Mouse (Mus musculus): ENCODE data around the gene Atg7. TPM values are rescaled to one million over a fixed set of nuclear protein-coding genes. Genes with fewer than 3 reads are reported as not detected.

Gene Atg7
- polyA plus RNA-seq, 1 experiment = 14.7 TPM

DNA sequence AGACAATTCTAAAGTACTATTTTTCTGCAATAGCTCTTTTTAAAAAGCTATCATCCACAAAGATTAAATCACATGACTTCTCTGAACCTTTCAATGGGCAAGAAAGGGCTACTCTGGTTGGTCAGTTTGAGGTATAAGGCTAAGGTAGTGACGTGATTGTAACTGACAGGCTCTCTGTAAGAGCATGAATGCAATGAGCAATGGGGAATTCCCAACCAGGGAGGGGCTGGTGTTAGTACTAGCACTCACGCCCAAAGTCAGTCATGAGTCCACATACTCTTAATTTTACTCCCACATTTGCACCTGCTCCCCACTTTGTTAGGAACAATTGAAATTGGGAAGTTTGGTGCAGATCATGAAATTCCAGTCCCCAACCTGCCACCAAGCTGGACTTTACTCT lies 147.2 kb downstream of the Atg7 start:
- Histone ChIP-seq H3K79me3 (ENCODE audit: low read depth) (no peaks in the 10 kb centered on the region), H3K36me3 (ENCODE audit: control insufficient read depth, insufficient read depth) (no peaks in the 10 kb centered on the region), H3K79me2 (ENCODE audit: control insufficient read depth, insufficient read depth) (no peaks in the 10 kb centered on the region), H3ac (ENCODE audit: control insufficient read depth, insufficient read length, low read depth) (no peak overlapping the region), H3K27me3 (ENCODE audit: control insufficient read depth, insufficient read depth, insufficient read length) (no peaks in the 10 kb centered on the region), H3K4me3 (ENCODE audit: insufficient read depth, poor library complexity, severe bottlenecking) (no peak overlapping the region)
- TF ChIP-seq MYOD1 (IDR thresholded peaks at IDR 0.05; ENCODE audit: control insufficient read depth, insufficient read length, low read depth) (no peak), USF1 (IDR thresholded peaks at IDR 0.05; ENCODE audit: low read depth) (no peak), MYOG (IDR thresholded peaks at IDR 0.05; ENCODE audit: control insufficient read depth, extremely low read depth, insufficient read length) (no peak), MAX (IDR thresholded peaks at IDR 0.05) (no peak), CTCF (IDR thresholded peaks at IDR 0.05; ENCODE audit: control insufficient read depth, insufficient read depth, insufficient read length) (no peak), CEBPB (IDR thresholded peaks at IDR 0.05; ENCODE audit: low read depth) (no peak), FOSL1 (IDR thresholded peaks at IDR 0.05; ENCODE audit: insufficient read depth, low read length, poor library complexity, severe bottlenecking) (no peak)

DNA sequence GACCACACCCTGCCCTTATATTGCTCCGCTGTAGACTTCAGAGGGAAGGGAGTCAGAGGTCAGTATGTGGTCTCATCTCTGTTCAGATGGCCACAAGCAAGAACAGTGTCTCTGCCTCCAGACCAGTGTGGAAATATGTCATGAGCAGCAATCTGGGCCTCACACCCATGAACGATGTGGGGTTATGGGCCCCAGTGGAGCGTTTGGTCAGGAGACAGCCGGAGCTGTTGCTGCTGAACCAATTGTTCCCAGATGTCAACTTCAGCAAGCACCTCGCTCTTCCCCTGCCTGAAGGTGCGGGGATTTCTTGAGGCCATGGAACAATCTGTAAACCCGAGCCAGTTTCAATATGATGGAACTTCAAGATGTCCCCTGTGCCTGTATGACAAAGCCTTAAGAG lies 148.0 kb downstream of the Atg7 start:
- Histone ChIP-seq H3K4me3 (ENCODE audit: insufficient read depth, poor library complexity, severe bottlenecking) (no peak overlapping the region), H3K36me3 (ENCODE audit: control insufficient read depth, insufficient read depth) (no peaks in the 10 kb centered on the region), H3K79me3 (ENCODE audit: low read depth) (no peaks in the 10 kb centered on the region), H3K79me2 (ENCODE audit: control insufficient read depth, insufficient read depth) (no peaks in the 10 kb centered on the region), H3ac (ENCODE audit: control insufficient read depth, insufficient read length, low read depth) (no peak overlapping the region), H3K27me3 (ENCODE audit: control insufficient read depth, insufficient read depth, insufficient read length) (no peaks in the 10 kb centered on the region)
- no peak for TF ChIP-seq FOSL1 (IDR thresholded peaks at IDR 0.05; ENCODE audit: insufficient read depth, low read length, poor library complexity, severe bottlenecking)

DNA sequence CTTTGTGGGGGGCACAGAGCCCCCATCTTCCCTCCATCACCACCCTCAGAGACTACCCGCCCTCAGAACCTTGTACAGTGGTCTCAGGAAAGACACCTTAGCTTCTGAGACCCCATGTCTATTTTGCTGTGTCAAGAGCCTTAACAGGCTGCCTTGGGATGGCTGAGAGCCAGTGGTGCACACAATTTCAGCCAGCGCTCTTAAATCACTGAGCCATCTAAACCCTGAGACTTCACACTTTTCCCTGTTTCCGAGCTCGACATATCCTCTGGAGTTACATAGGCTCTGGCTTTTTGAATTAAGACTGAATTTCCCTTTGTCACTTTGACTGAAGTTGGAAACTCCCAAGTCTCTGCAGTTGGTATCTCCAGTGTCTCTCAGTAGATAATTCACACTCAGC lies 148.9 kb downstream of the Atg7 start:
- H3K79me3 ChIP-seq (ENCODE audit: low read depth) = no peaks in the 10 kb centered on the region
- no peak for TF ChIP-seq MAX (IDR thresholded peaks at IDR 0.05)
- no peak for TF ChIP-seq CTCF (IDR thresholded peaks at IDR 0.05; ENCODE audit: control insufficient read depth, insufficient read depth, insufficient read length)
- TF ChIP-seq FOSL1 (IDR thresholded peaks at IDR 0.05; ENCODE audit: insufficient read depth, low read length, poor library complexity, severe bottlenecking) = no peak
- no peak for TF ChIP-seq MYOD1 (IDR thresholded peaks at IDR 0.05; ENCODE audit: control insufficient read depth, insufficient read length, low read depth)
- TF ChIP-seq MYOG (IDR thresholded peaks at IDR 0.05; ENCODE audit: control insufficient read depth, extremely low read depth, insufficient read length) = no peak
- no peak for TF ChIP-seq CEBPB (IDR thresholded peaks at IDR 0.05; ENCODE audit: low read depth)
- no peak for TF ChIP-seq USF1 (IDR thresholded peaks at IDR 0.05; ENCODE audit: low read depth)
- H3K36me3 ChIP-seq (ENCODE audit: control insufficient read depth, insufficient read depth) = no peaks in the 10 kb centered on the region
- no peaks in the 10 kb centered on the region for H3K79me2 ChIP-seq (ENCODE audit: control insufficient read depth, insufficient read depth)
- H3ac ChIP-seq (ENCODE audit: control insufficient read depth, insufficient read length, low read depth) = no peak overlapping the region
- H3K27me3 ChIP-seq (ENCODE audit: control insufficient read depth, insufficient read depth, insufficient read length) = no peaks in the 10 kb centered on the region
- H3K4me3 ChIP-seq (ENCODE audit: insufficient read depth, poor library complexity, severe bottlenecking) = no peak overlapping the region

DNA sequence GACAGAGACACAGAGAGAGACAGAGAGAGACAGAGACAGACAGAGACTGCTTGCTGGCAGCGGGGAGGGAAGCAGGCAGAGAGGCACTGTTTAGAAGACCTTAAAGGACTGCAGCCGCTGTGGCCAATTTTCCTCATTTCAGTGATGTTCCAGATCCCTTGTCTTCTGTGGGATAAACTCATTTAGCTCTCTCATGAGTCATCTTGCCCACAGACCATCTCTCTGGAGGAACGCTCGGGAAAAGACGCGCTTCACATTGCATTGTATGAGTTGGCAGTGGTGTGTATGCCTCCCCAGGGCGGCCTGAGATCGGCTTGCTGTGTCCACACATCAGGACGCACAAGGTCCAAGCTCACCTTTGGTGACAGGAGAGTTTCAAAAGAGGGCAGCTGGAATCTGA lies 151.8 kb downstream of the Atg7 start:
- Histone ChIP-seq H3K4me3 (ENCODE audit: insufficient read depth, poor library complexity, severe bottlenecking) (no peak overlapping the region), H3K79me2 (ENCODE audit: control insufficient read depth, insufficient read depth) (no peaks in the 10 kb centered on the region), H3K36me3 (ENCODE audit: control insufficient read depth, insufficient read depth) (no peaks in the 10 kb centered on the region), H3K27me3 (ENCODE audit: control insufficient read depth, insufficient read depth, insufficient read length) (no peaks in the 10 kb centered on the region), H3K79me3 (ENCODE audit: low read depth) (no peaks in the 10 kb centered on the region), H3ac (ENCODE audit: control insufficient read depth, insufficient read length, low read depth) (no peak overlapping the region)
- TF ChIP-seq CTCF (IDR thresholded peaks at IDR 0.05; ENCODE audit: control insufficient read depth, insufficient read depth, insufficient read length) (no peak), USF1 (IDR thresholded peaks at IDR 0.05; ENCODE audit: low read depth) (no peak)

DNA sequence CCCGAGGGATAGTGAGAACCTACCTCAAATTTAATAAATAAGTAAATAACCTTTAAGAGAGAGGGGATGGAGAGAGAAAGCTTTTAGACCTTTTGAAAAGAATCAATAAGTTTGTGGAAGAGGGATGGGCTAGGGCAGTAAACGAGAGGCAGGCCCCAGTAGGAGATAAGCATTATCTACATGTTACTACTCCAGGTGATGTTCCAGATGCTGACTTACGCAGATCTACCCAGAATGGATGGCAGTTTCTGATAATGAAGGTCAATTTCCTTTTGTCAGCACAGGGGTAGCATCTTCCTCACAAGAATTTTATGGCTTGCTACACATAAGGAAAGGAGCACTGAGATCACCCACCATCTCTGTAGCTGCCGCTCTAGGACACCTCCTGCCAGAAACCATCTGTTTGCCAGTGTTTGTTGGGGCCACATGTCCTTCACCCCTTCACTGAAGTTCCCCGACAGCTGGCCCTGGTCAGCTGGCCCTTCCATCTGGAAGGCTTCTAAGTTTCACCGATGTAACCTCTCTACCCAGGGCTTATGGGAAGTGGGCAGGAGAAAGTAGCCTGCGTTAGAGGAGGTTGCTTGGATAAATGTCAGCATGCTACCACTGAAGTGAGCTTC lies 152.9 kb downstream of the Atg7 start:
- Histone ChIP-seq H3K79me3 (ENCODE audit: low read depth) (no peaks in the 10 kb centered on the region), H3K79me2 (ENCODE audit: control insufficient read depth, insufficient read depth) (no peaks in the 10 kb centered on the region), H3K4me3 (ENCODE audit: insufficient read depth, poor library complexity, severe bottlenecking) (no peak overlapping the region), H3ac (ENCODE audit: control insufficient read depth, insufficient read length, low read depth) (no peak overlapping the region), H3K36me3 (ENCODE audit: control insufficient read depth, insufficient read depth) (no peaks in the 10 kb centered on the region), H3K27me3 (ENCODE audit: control insufficient read depth, insufficient read depth, insufficient read length) (no peaks in the 10 kb centered on the region)
- TF ChIP-seq USF1 (IDR thresholded peaks at IDR 0.05; ENCODE audit: low read depth) (no peak), MAX (IDR thresholded peaks at IDR 0.05) (no peak), MYOG (IDR thresholded peaks at IDR 0.05; ENCODE audit: control insufficient read depth, extremely low read depth, insufficient read length) (no peak), CTCF (IDR thresholded peaks at IDR 0.05; ENCODE audit: control insufficient read depth, insufficient read depth, insufficient read length) (no peak), FOSL1 (IDR thresholded peaks at IDR 0.05; ENCODE audit: insufficient read depth, low read length, poor library complexity, severe bottlenecking) (no peak), CEBPB (IDR thresholded peaks at IDR 0.05; ENCODE audit: low read depth) (no peak), MYOD1 (IDR thresholded peaks at IDR 0.05; ENCODE audit: control insufficient read depth, insufficient read length, low read depth) (no peak)

DNA sequence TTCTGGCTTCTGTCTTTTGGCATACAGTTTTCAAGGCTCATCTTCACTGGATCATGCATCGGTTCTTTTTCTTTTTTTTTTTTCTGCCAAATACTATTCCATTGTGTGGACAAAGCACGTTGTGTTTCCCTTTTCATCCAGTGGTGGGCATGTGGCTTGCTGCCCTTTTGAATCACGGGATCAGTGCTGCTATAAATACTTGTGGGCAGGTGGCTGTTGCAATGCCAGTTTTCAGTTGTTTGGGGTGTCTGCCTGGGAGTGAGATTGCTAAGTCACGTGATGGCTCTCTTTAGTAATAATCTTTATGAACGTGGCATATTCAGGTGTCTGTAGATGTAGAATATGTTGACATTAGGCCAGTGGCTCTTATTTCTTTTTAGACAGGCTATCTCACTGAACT lies 155.0 kb downstream of the Atg7 start:
- Histone ChIP-seq H3ac (ENCODE audit: control insufficient read depth, insufficient read length, low read depth) (no peak overlapping the region), H3K27me3 (ENCODE audit: control insufficient read depth, insufficient read depth, insufficient read length) (no peaks in the 10 kb centered on the region), H3K4me3 (ENCODE audit: insufficient read depth, poor library complexity, severe bottlenecking) (no peak overlapping the region), H3K36me3 (ENCODE audit: control insufficient read depth, insufficient read depth) (no peaks in the 10 kb centered on the region), H3K79me2 (ENCODE audit: control insufficient read depth, insufficient read depth) (no peaks in the 10 kb centered on the region), H3K79me3 (ENCODE audit: low read depth) (no peaks in the 10 kb centered on the region)
- no peak for TF ChIP-seq FOSL1 (IDR thresholded peaks at IDR 0.05; ENCODE audit: insufficient read depth, low read length, poor library complexity, severe bottlenecking)
- TF ChIP-seq USF1 (IDR thresholded peaks at IDR 0.05; ENCODE audit: low read depth) = no peak
- TF ChIP-seq CEBPB (IDR thresholded peaks at IDR 0.05; ENCODE audit: low read depth) = no peak
- TF ChIP-seq MAX (IDR thresholded peaks at IDR 0.05) = no peak

Measured in C2C12 (cell line).